Mouse (Mus musculus) monocyte, adult 5-6 weeks (primary cell): Measurements from ENCODE around the gene Gm28230. TPM values are rescaled to one million over a fixed set of nuclear protein-coding genes. Genes with fewer than 3 reads are reported as not detected.

Source experiments
- ATAC-seq: fragments of 153-309, 156-312 bp; replicated peaks from 2 replicates; pipeline ENCODE4 v1.8.0; 2017; ENCODE audit warnings: mild to moderate bottlenecking; ENCODE audit not compliant: low TSS enrichment, insufficient number of reproducible peaks, severe bottlenecking, poor library complexity, low FRiP score
- total RNA-seq: library from RNA; stranded (forward); fragments of 200-1000, 200-491, 200-594 nt; gene quantifications from 3 replicates; pipeline ENCODE4 v1.2.3, GENCODE M21; 2017

The Gm28230 gene
- total RNA-seq, result not detected in 3 replicates

DNA sequence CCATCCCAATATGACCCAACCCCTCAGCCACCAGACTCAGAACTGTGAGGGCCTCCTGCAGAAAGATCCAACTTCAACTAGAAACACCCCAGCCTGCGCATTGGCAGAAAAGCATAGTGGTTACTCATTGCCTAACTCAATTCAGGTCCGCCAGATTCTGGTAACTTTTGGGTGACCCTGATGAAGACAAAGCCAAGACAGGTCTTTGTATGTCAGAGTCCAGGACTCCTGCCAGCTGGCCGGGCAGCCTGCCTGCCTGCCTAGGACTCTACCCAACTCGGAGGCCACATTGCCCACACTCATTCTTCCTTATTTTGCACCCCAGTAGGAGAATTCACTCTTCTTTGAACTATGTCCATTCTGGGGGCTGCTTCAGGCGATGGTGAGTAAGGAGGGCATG, at the start of gene Gm28230:
Gene Gm28230 (plus strand): TSS at position 178 of the 400 bp plus-strand sequence.
- no peak for ATAC-seq

DNA sequence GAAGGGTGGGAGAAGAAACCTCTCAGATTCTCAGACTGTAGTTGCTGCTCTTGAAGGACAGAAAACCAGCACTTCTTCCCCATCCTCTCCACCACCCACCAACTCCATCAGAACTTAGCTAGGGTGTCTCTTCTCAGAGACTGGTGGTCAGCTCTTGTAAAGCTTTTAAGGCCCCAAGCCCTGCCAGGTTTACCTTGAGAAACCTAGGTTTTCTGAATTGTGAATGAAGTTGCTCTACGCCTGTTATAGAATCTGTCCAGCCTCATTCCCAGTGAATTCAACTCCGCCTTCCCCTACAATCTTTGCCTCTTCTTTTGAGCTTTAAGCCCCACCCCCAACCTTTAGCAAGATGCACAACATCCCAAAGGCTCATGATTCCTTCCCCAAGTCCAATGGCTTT, 49.4 kb upstream of the Gm28230 start:
- ATAC-seq, result no peak

- ATAC-seq, result no peak
Observed at GRCm38 (mm10) chr2:74678891-74679595, 47.5 kb upstream of the Gm28230 start, which contains the start of gene Hoxd11. TSS of gene Hoxd11 (plus strand) at chr2:74679557.

- ATAC-seq, result no peak
Observed at GRCm38 (mm10) chr2:74679596-74679971, 46.9 kb upstream of the Gm28230 start.

GRCm38 (mm10) chr2:74679980-74680379, 46.5 kb upstream of the Gm28230 start:
- ATAC-seq, result no peak

- ATAC-seq, result no peak
Observed at GRCm38 (mm10) chr2:74680561-74681398, 45.7 kb upstream of the Gm28230 start.

- no peak for ATAC-seq
Observed at GRCm38 (mm10) chr2:74681594-74682531, 44.7 kb upstream of the Gm28230 start.

GRCm38 (mm10) chr2:74682796-74683195, 43.7 kb upstream of the Gm28230 start:
- no peak for ATAC-seq

DNA sequence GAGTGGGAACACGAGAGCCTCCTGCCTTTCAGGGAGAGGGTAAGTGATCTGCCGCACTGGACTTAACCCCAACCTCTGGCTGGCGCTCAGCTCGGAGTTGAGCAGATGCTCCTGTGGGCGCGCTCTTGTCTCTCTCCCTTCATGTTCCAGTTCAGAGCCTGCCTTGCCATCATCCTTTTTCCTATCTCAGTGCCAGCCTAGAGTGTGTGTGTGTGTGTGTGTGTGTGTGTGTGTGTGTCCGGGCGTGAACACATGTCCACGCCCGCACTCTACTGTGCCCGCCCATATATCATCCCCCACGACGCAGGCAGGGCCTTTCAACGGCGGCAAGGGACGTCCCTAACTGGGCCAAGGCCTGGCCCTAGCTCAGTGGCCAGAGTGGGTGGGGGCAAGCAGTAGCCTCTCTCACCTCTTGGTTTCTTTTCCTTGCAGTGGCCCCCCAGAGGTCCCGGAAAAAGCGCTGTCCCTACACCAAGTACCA, 43.0 kb upstream of the Gm28230 start:
- ATAC-seq, result no peak

GRCm38 (mm10) chr2:74684106-74684505, 42.4 kb upstream of the Gm28230 start:
- no peak for ATAC-seq

- no peak for ATAC-seq
Observed at GRCm38 (mm10) chr2:74685059-74685603, 41.4 kb upstream of the Gm28230 start.

DNA sequence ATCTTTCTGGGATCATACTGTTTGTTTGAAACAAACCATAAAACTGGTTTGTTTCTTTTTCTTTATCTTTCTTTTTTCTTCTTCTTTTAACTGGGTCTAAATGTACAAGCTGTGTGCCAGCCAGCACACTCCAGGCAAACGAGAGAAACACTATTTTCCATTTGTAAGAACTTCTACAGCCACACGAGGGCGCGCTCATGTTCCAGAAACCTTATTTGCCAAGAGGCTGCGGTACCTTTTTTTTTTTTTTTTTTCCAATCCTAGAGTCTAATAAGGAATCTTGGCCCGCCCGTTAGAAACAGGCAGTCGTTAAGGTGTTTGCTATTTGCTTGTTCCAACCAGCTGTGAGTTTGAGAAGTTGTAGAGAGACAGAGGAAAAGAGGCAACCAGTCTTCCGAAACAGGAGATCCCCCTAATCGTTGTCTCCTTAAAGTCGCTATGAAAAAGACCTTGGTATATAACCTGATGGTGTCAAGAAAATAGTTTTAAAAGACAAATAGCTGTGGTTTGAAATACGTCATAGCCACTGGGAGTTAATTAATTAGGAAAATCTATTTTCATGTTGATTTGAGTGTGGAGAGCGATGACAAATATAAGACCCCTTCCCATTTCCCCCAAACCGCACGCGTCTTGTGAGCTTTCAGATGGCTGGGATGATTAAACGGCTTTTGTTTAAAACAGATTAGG, 40.1 kb upstream of the Gm28230 start:
- ATAC-seq, result no peak

- ATAC-seq, result no peak
Observed at GRCm38 (mm10) chr2:74686988-74687697, 39.4 kb upstream of the Gm28230 start.

DNA sequence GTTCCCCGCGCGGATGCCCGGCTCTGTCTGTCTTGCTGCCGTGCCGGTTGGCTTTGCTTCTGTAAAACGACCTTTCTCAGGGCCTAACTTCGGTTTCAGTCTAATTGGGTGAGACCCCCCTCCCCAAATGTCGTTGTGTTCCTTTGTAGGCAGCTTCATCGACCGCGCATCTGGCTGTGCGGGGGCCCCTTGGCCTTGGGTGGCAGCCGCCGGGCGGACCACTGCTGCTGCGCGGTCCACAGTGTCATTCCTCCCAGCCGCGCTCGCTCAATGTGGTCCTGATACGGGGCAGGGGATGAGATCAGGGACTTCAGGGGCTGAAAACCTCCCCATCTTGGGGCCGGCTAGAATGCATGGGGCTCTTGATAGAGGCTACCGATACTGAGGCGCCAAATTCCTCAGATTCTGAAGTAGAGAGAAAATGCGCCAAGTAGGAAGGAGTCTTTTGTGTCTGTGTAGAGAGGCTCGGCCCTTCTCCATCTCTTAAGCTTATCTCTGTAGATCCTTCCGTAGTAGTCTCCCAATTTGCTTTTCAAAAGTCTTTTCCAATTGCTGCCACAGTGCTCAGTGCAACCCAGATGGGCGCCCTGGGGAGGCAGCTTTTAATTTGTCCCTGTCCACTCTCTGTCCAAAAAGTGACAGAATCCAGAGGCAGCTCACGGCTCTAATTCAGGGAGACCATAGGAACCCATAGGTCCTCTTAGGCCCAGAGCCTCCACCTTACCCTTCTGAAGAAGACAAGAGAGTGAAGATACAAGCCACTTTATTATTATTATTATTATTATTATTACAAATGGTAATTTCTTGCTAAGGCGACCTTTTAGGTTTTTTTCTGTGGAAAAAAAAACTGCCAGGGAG, 38.6 kb upstream of the Gm28230 start:
- no peak for ATAC-seq

- no peak for ATAC-seq
Observed at GRCm38 (mm10) chr2:74688795-74689573, 37.5 kb upstream of the Gm28230 start.
